Mouse (Mus musculus): ENCODE measurements at regions not wholly inside any gene's neighbourhood (a gene's known extent, or its start where the extent isn't known, plus 50 kb on each side); places are given as distances from the start of the nearest gene placed in this dataset.

GRCm38 (mm10) chr11:45460000-45460792 lies 391.7 kb upstream of the Clint1 start:
- H3K27me3 ChIP-seq (ENCODE audit: control insufficient read depth, insufficient read depth, low read length): no peaks in the 10 kb centered on the region
- no peak overlapping the region for H3K9ac ChIP-seq (ENCODE audit: low read depth, low read length)
- ATAC-seq (ENCODE audit: low FRiP score) (no peak), DNase-seq (ENCODE audit: low spot score) (no peak)
- no peak overlapping the region for H3K4me3 ChIP-seq (ENCODE audit: low read depth, low read length)
- no peak overlapping the region for H3K27ac ChIP-seq (ENCODE audit: low read depth, low read length)
- no peaks in the 10 kb centered on the region for H3K4me1 ChIP-seq (replicated peaks; ENCODE audit: control insufficient read depth, insufficient read depth, low read length)
- 84% methylated on average over 11 of the region's 11 CpGs for WGBS
- no peaks in the 10 kb centered on the region for H3K9me3 ChIP-seq (ENCODE audit: control insufficient read depth, low read length)
- no peak overlapping the region for H3K4me2 ChIP-seq (replicated peaks; ENCODE audit: low read depth, low read length)
- H3K36me3 ChIP-seq (ENCODE audit: control insufficient read depth, insufficient read depth, low read length): no peaks in the 10 kb centered on the region

GRCm38 (mm10) chr11:45464501-45464900 lies 387.4 kb upstream of the Clint1 start:
- no peak for ATAC-seq (ENCODE audit: low FRiP score)
- H3K27ac ChIP-seq (ENCODE audit: low read depth, low read length): no peak overlapping the region
- WGBS: 63% methylated on average over 4 of the region's 4 CpGs
- H3K4me2 ChIP-seq (replicated peaks; ENCODE audit: low read depth, low read length): no peak overlapping the region
- no peaks in the 10 kb centered on the region for H3K27me3 ChIP-seq (ENCODE audit: control insufficient read depth, insufficient read depth, low read length)
- H3K4me3 ChIP-seq (ENCODE audit: low read depth, low read length): no peak overlapping the region
- no peak for DNase-seq (ENCODE audit: low spot score)
- H3K36me3 ChIP-seq (ENCODE audit: control insufficient read depth, insufficient read depth, low read length): no peaks in the 10 kb centered on the region
- no peak overlapping the region for H3K9ac ChIP-seq (ENCODE audit: low read depth, low read length)
- no peaks in the 10 kb centered on the region for H3K9me3 ChIP-seq (ENCODE audit: control insufficient read depth, low read length)
- H3K4me1 ChIP-seq (replicated peaks; ENCODE audit: control insufficient read depth, insufficient read depth, low read length): no peaks in the 10 kb centered on the region

- no peak overlapping the region for H3K4me3 ChIP-seq (ENCODE audit: low read depth, low read length)
- no peak overlapping the region for H3K9ac ChIP-seq (ENCODE audit: low read depth, low read length)
- WGBS: 69% methylated on average over 3 of the region's 3 CpGs
- no peak overlapping the region for H3K27ac ChIP-seq (ENCODE audit: low read depth, low read length)
- DNase-seq (ENCODE audit: low spot score): no peak
- ATAC-seq (ENCODE audit: low FRiP score): no peak
- no peaks in the 10 kb centered on the region for H3K4me1 ChIP-seq (replicated peaks; ENCODE audit: control insufficient read depth, insufficient read depth, low read length)
- no peaks in the 10 kb centered on the region for H3K9me3 ChIP-seq (ENCODE audit: control insufficient read depth, low read length)
- no peak overlapping the region for H3K4me2 ChIP-seq (replicated peaks; ENCODE audit: low read depth, low read length)
- H3K27me3 ChIP-seq (ENCODE audit: control insufficient read depth, insufficient read depth, low read length): no peaks in the 10 kb centered on the region
- no peaks in the 10 kb centered on the region for H3K36me3 ChIP-seq (ENCODE audit: control insufficient read depth, insufficient read depth, low read length)
Observed at GRCm38 (mm10) chr11:45466350-45466749, 385.5 kb upstream of the Clint1 start.

DNA sequence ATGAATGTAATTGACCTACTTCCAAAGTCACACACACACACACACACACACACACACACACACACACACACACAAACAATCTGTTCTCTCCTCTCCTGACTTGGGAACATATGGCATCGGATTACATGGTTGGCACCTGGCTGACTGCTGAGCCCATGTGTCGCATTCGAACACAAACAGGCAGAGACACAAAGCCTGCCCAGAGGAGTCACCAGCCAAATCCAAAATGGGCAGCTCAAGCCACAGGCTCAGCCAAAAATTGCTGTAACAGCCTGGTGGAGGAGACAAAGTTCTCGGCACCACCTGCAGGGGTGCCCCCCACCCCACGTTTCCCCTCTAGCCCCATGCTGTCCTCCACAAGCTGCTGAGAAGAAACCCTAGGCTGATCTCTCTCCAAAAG lies 379.7 kb upstream of the Clint1 start:
- H3K36me3 ChIP-seq (ENCODE audit: control insufficient read depth, insufficient read depth, low read length): no peaks in the 10 kb centered on the region
- DNase-seq (ENCODE audit: low spot score): no peak
- WGBS: 80% methylated on average over 5 of the region's 5 CpGs
- no peaks in the 10 kb centered on the region for H3K27me3 ChIP-seq (ENCODE audit: control insufficient read depth, insufficient read depth, low read length)
- H3K9ac ChIP-seq (ENCODE audit: low read depth, low read length): no peak overlapping the region
- ATAC-seq (ENCODE audit: low FRiP score): no peak
- H3K4me2 ChIP-seq (replicated peaks; ENCODE audit: low read depth, low read length): no peak overlapping the region
- no peak overlapping the region for H3K4me3 ChIP-seq (ENCODE audit: low read depth, low read length)
- H3K9me3 ChIP-seq (ENCODE audit: control insufficient read depth, low read length): no peaks in the 10 kb centered on the region
- H3K4me1 ChIP-seq (replicated peaks; ENCODE audit: control insufficient read depth, insufficient read depth, low read length): no peaks in the 10 kb centered on the region
- no peak overlapping the region for H3K27ac ChIP-seq (ENCODE audit: low read depth, low read length)

DNA sequence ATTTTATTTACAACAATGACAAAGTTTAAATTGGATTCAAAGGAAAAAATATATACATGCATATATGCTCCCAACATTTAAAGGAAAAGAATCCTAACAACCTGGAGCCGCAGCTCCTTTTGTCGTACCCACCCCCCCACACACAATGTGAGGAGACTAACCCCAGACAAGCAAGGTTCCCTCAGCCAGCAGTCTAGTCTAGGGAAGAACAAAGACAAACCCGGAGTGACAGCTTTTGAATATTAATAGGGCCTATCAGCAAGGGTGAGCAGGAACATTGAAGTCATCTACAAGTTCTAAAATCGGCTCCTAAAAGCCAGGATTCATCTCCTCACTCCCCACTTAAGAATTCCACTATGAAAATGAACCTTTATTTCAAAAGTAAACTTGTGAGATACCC lies 374.9 kb upstream of the Clint1 start:
- no peak for DNase-seq (ENCODE audit: low spot score)
- H3K9me3 ChIP-seq (ENCODE audit: control insufficient read depth, low read length): no peaks in the 10 kb centered on the region
- WGBS: 58% methylated on average over 4 of the region's 4 CpGs

GRCm38 (mm10) chr11:45485950-45486349 lies 365.9 kb upstream of the Clint1 start:
- Histone ChIP-seq H3K9me3 (ENCODE audit: control insufficient read depth, low read length) (no peaks in the 10 kb centered on the region), H3K27ac (ENCODE audit: low read depth, low read length) (no peak overlapping the region), H3K4me3 (ENCODE audit: low read depth, low read length) (no peak overlapping the region), H3K27me3 (ENCODE audit: control insufficient read depth, insufficient read depth, low read length) (no peaks in the 10 kb centered on the region), H3K9ac (ENCODE audit: low read depth, low read length) (no peak overlapping the region), H3K4me1 (replicated peaks; ENCODE audit: control insufficient read depth, insufficient read depth, low read length) (no peaks in the 10 kb centered on the region), H3K36me3 (ENCODE audit: control insufficient read depth, insufficient read depth, low read length) (no peaks in the 10 kb centered on the region), H3K4me2 (replicated peaks; ENCODE audit: low read depth, low read length) (no peak overlapping the region)
- ATAC-seq (ENCODE audit: low FRiP score) (no peak), DNase-seq (ENCODE audit: low spot score) (no peak)
- 84% methylated on average over 4 of the region's 4 CpGs for whole genome bisulfite sequencing

More for the DNA sequence above, 374.9 kb upstream of the Clint1 start:
- Histone ChIP-seq H3K36me3 (ENCODE audit: control insufficient read depth, insufficient read depth, low read length) (no peaks in the 10 kb centered on the region), H3K4me1 (replicated peaks; ENCODE audit: control insufficient read depth, insufficient read depth, low read length) (no peaks in the 10 kb centered on the region), H3K4me3 (ENCODE audit: low read depth, low read length) (no peak overlapping the region), H3K27ac (ENCODE audit: low read depth, low read length) (no peak overlapping the region), H3K4me2 (replicated peaks; ENCODE audit: low read depth, low read length) (no peak overlapping the region), H3K9ac (ENCODE audit: low read depth, low read length) (no peak overlapping the region), H3K27me3 (ENCODE audit: control insufficient read depth, insufficient read depth, low read length) (no peaks in the 10 kb centered on the region)
- no peak for ATAC-seq (ENCODE audit: low FRiP score)

DNA sequence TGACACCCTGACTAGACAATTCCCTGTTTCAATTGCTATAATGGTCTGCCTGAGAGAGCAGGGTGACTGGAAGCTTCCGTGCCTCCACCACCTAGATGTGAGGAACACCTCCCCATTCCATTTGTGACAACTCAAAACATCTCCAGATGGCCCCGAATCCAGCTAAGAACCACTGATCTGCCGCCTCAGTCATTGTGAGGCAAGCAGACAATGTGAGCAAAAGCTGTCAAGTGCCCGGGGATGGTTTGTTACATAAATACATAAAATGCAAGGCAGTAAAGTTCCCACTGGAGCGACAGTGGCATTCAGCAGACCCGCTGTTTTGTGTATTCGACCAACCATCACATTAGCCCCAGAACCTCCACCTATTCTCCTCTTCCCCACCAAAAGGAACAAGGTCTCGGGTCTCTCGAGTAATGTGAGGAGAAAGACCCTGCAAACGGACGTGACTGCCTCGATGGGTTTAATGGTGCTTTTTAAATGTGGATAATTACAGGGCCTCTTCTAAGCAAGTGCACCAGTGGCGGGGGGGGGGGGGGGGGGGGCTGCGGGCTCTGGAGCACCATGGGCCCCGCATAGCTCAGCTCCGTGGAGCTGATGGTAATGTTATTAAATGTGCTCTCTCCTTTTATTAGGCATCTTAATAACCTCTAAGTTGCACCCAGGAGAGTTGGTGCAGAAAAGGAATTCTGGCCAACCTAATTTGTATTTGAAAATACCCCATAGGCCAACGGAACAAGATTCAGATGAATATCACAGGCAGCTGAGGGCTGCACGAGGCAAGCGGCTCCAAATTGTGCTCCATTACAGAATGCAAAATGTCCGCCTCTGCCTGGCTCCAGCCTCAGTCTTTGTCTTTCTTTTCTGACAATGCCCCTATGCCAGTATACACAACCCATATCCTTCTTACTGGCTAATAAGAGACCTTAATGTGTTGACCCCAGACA lies 360.6 kb upstream of the Clint1 start:
- DNase-seq (ENCODE audit: low spot score) (no peak), ATAC-seq (ENCODE audit: low FRiP score) (no peak)
- no peak overlapping the region for H3K4me3 ChIP-seq (ENCODE audit: low read depth, low read length)
- H3K9me3 ChIP-seq (ENCODE audit: control insufficient read depth, low read length): no peaks in the 10 kb centered on the region
- WGBS: 76% methylated on average over 19 of the region's 20 CpGs
- H3K9ac ChIP-seq (ENCODE audit: low read depth, low read length): no peak overlapping the region
- no peaks in the 10 kb centered on the region for H3K36me3 ChIP-seq (ENCODE audit: control insufficient read depth, insufficient read depth, low read length)
- no peaks in the 10 kb centered on the region for H3K4me1 ChIP-seq (replicated peaks; ENCODE audit: control insufficient read depth, insufficient read depth, low read length)
- no peaks in the 10 kb centered on the region for H3K27me3 ChIP-seq (ENCODE audit: control insufficient read depth, insufficient read depth, low read length)
- H3K4me2 ChIP-seq (replicated peaks; ENCODE audit: low read depth, low read length): no peak overlapping the region
- 0 out of 2 replicates have a peak overlapping the region, but pooled peaks have one; percentile 33 for H3K27ac ChIP-seq (ENCODE audit: low read depth, low read length)

DNA sequence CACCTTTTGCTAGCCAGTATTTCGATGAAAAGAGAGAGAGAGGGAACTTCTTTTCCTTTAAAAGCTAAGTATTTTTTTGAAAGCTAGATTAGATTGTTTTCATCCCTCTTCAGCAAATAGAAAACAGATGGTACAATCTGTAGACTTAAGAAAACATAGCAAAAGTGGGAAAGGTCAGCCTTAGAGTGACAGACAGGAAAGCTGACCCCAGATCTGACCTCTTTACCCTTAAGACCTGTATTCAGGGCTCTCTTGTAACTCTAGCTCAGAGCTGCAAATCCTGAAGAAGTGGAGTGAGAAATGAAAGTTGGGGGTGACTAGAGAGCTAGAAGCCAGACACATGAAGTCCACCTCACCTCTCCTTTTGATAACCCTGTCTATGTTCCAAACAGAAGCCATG lies 356.6 kb upstream of the Clint1 start:
- Histone ChIP-seq H3K4me2 (replicated peaks; ENCODE audit: low read depth, low read length) (no peak overlapping the region), H3K9me3 (ENCODE audit: control insufficient read depth, low read length) (no peaks in the 10 kb centered on the region), H3K9ac (ENCODE audit: low read depth, low read length) (no peak overlapping the region), H3K36me3 (ENCODE audit: control insufficient read depth, insufficient read depth, low read length) (no peaks in the 10 kb centered on the region), H3K4me3 (ENCODE audit: low read depth, low read length) (no peak overlapping the region), H3K4me1 (replicated peaks; ENCODE audit: control insufficient read depth, insufficient read depth, low read length) (no peaks in the 10 kb centered on the region), H3K27me3 (ENCODE audit: control insufficient read depth, insufficient read depth, low read length) (no peaks in the 10 kb centered on the region), H3K27ac (ENCODE audit: low read depth, low read length) (no peak overlapping the region)
- ATAC-seq (ENCODE audit: low FRiP score) (no peak), DNase-seq (ENCODE audit: low spot score) (no peak)
- WGBS: 64% methylated on average over 1 of the region's 1 CpGs

Data from hindbrain, embryonic 11.5 days (tissue).